Comparison of ENCODE assay signal across 13 mouse cellular contexts in the genomic region with DNA sequence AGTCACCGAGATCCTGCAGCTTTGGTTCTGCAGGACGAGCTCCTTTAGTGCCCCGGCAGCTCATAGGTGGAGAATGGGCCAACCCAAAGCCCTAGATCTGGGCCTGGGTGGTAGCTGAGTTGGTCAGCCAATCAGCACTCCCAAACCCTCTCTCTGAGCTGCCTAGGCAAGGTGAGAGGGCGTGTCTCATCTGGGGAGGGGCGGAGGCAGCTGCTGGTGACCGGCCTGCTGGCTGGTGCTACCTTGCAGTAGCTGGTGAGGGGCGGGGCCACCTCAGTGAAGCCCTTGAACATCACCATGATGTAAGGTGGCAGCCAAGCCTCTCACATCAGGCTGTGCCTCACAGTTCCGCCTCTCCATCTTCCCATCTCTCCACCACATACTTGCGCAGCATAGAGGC. TPM values are rescaled to one million over a fixed set of nuclear protein-coding genes. Genes with fewer than 3 reads are reported as not detected.
DNase-seq lines count a peak whose midpoint lies in the region; ATAC-seq and TF ChIP-seq lines count a peak whose summit lies in the region.
"Had no signal": no experiment of that assay in that cellular context is flagged by ENCODE, and none has a peak within 500 bp of the region (broad histone marks: within the 10 kb centered on the region; RNA-seq: fewer than 3 reads in every experiment).

No protein-coding gene starts in this region.

- H3K27ac ChIP-seq in stomach, embryonic 14.5 days (ENCODE audit: low read length), result no peak overlapping the region
- H3K27ac ChIP-seq in stomach, postnatal 0 days (replicated peaks), result no peak overlapping the region
- no peak overlapping the region for H3K27ac ChIP-seq in hindbrain, embryonic 12.5 days
- no peak overlapping the region for H3K27ac ChIP-seq in forebrain, embryonic 15.5 days (replicated peaks)
- H3K27ac ChIP-seq: heart, adult 2 months; neural tube, embryonic 12.5 days had no signal

- no peak overlapping the region for H3K9ac ChIP-seq in stomach, embryonic 14.5 days (replicated peaks; ENCODE audit: low read depth, low read length)
- no peak overlapping the region for H3K9ac ChIP-seq in stomach, postnatal 0 days (ENCODE audit: low read length)
- no peak overlapping the region for H3K9ac ChIP-seq in hindbrain, embryonic 12.5 days
- no peak overlapping the region for H3K9ac ChIP-seq in forebrain, embryonic 15.5 days (replicated peaks)
- H3K9ac ChIP-seq: neural tube, embryonic 12.5 days had no signal

- no peak for TF ChIP-seq EP300 in stomach, postnatal 0 days (optimal IDR thresholded peaks at IDR 0.05)

- H3K27me3 ChIP-seq in stomach, embryonic 14.5 days (ENCODE audit: control insufficient read depth, insufficient read depth, low read length), result no peaks in the 10 kb centered on the region
- H3K27me3 ChIP-seq in stomach, postnatal 0 days (ENCODE audit: control insufficient read depth, insufficient read depth, low read length), result no peaks in the 10 kb centered on the region
- no peaks in the 10 kb centered on the region for H3K27me3 ChIP-seq in hindbrain, embryonic 12.5 days
- no peaks in the 10 kb centered on the region for H3K27me3 ChIP-seq in forebrain, embryonic 15.5 days
- H3K27me3 ChIP-seq: neural tube, embryonic 12.5 days had no signal

- no peak for TF ChIP-seq CTCF in stomach, postnatal 0 days (IDR thresholded peaks at IDR 0.05; ENCODE audit: low read depth)

- H3K36me3 ChIP-seq in stomach, embryonic 14.5 days (ENCODE audit: control insufficient read depth, insufficient read depth, low read length), result no peaks in the 10 kb centered on the region
- no peaks in the 10 kb centered on the region for H3K36me3 ChIP-seq in stomach, postnatal 0 days (ENCODE audit: control insufficient read depth, insufficient read depth, low read length)
- H3K36me3 ChIP-seq in hindbrain, embryonic 12.5 days, result no peaks in the 10 kb centered on the region
- no peaks in the 10 kb centered on the region for H3K36me3 ChIP-seq in forebrain, embryonic 15.5 days
- H3K36me3 ChIP-seq: neural tube, embryonic 12.5 days had no signal

- H3K4me2 ChIP-seq in stomach, embryonic 14.5 days (replicated peaks; ENCODE audit: low read depth, low read length), result no peak overlapping the region
- H3K4me2 ChIP-seq in stomach, postnatal 0 days (replicated peaks; ENCODE audit: low read depth), result no peak overlapping the region
- H3K4me2 ChIP-seq in hindbrain, embryonic 12.5 days (replicated peaks), result no peak overlapping the region
- H3K4me2 ChIP-seq in forebrain, embryonic 15.5 days (replicated peaks), result no peak overlapping the region
- H3K4me2 ChIP-seq: neural tube, embryonic 12.5 days had no signal

- no peak overlapping the region for H3K4me3 ChIP-seq in stomach, embryonic 14.5 days (ENCODE audit: low read depth, low read length)
- no peak overlapping the region for H3K4me3 ChIP-seq in stomach, postnatal 0 days (ENCODE audit: low read depth, low read length)
- no peak overlapping the region for H3K4me3 ChIP-seq in hindbrain, embryonic 12.5 days
- H3K4me3 ChIP-seq in forebrain, embryonic 15.5 days, result no peak overlapping the region
- H3K4me3 ChIP-seq: heart, adult 2 months; neural tube, embryonic 12.5 days had no signal

- H3K9me3 ChIP-seq in stomach, embryonic 14.5 days (ENCODE audit: control insufficient read depth, low read depth, low read length), result no peaks in the 10 kb centered on the region
- H3K9me3 ChIP-seq in stomach, postnatal 0 days (ENCODE audit: control insufficient read depth, low read length), result no peaks in the 10 kb centered on the region
- no peaks in the 10 kb centered on the region for H3K9me3 ChIP-seq in hindbrain, embryonic 12.5 days (replicated peaks)
- H3K9me3 ChIP-seq in forebrain, embryonic 15.5 days, result no peaks in the 10 kb centered on the region
- H3K9me3 ChIP-seq: neural tube, embryonic 12.5 days had no signal

- ATAC-seq in stomach, embryonic 14.5 days (ENCODE audit: insufficient number of reproducible peaks, insufficient read depth, low FRiP score, low read depth), result peak; percentile 18; the same call in 1 of the 2 replicates
- ATAC-seq in stomach, postnatal 0 days (ENCODE audit: low FRiP score, low TSS enrichment), result no peak
- no peak for ATAC-seq in hindbrain, embryonic 12.5 days (ENCODE audit: low FRiP score)
- ATAC-seq in forebrain, embryonic 15.5 days (replicated peaks), result no peak
- ATAC-seq in erythroblast, adult 5-6 weeks (replicated peaks; ENCODE audit: low FRiP score, poor library complexity, severe bottlenecking), result no peak

- DNase-seq in stomach, postnatal 0 days (ENCODE audit: low spot score), result no peak
- DNase-seq in kidney, adult 18-20 months, result peak; percentile 47
- DNase-seq in kidney, postnatal 25 days, result peak; percentile 71 to 86
- DNase-seq: adrenal gland, postnatal 36 days; cerebellum, postnatal 25 days; heart, adult 2 months; lung, postnatal 10 days had no signal

- H3K4me1 ChIP-seq in stomach, embryonic 14.5 days (ENCODE audit: control insufficient read depth, insufficient read depth, low read length), result 0 out of 2 replicates have a peak, but pooled peaks cover 2% of the 10 kb centered on the region
- no peaks in the 10 kb centered on the region for H3K4me1 ChIP-seq in stomach, postnatal 0 days (replicated peaks; ENCODE audit: control insufficient read depth, insufficient read depth)
- no peaks in the 10 kb centered on the region for H3K4me1 ChIP-seq in hindbrain, embryonic 12.5 days
- no peaks in the 10 kb centered on the region for H3K4me1 ChIP-seq in forebrain, embryonic 15.5 days
- H3K4me1 ChIP-seq: neural tube, embryonic 12.5 days had no signal

- 57% methylated on average over 9 of the region's 9 CpGs for WGBS in stomach, embryonic 14.5 days
- 63% methylated on average over 9 of the region's 9 CpGs for WGBS in stomach, postnatal 0 days
- 57% methylated on average over 9 of the region's 9 CpGs for WGBS in hindbrain, embryonic 12.5 days
- WGBS in forebrain, embryonic 15.5 days, result 60% methylated on average over 9 of the region's 9 CpGs

RNA-seq across cellular contexts. Expression of a gene that starts 29.2 kb away (rescaled TPM):
- 23.5 and 27.5 TPM in 2 replicates for polyA plus RNA-seq in stomach, embryonic 14.5 days (2014; fragmentation: Nextera tagmentation; extraction: Ambion mirVana)
- 9.6 and 9.8 TPM in 2 replicates for polyA plus RNA-seq in stomach, postnatal 0 days (2015; fragmentation: Nextera tagmentation; extraction: Ambion mirVana)
- 13.7 and 17.2 TPM in 2 replicates for polyA plus RNA-seq in hindbrain, embryonic 12.5 days (2016; fragmentation: Nextera tagmentation; extraction: Ambion mirVana)
- 3.0 and 3.7 TPM in 2 replicates for polyA plus RNA-seq in forebrain, embryonic 15.5 days (2015; fragmentation: Nextera tagmentation; extraction: Ambion mirVana)
- not detected in 2 replicates for total RNA-seq in erythroblast, adult 5-6 weeks (2015; ENCODE audit: low replicate concordance)
- total RNA-seq in erythroblast, adult 5-6 weeks (2017; ENCODE audit: low replicate concordance), result not detected in 2 replicates
- total RNA-seq: megakaryocyte-erythroid progenitor cell, adult 5-6 weeks had no signal
